Mouse (Mus musculus): ENCODE results near the gene Spg20.
A peak's percentile ranks its signal among the peaks of the same experiment; 100 is the strongest.

Gene Spg20

GRCm38 (mm10) chr3:55098014-55098413 is 13.9 kb upstream of the Spg20 start:
- no peak for DNase-seq (ENCODE audit: low spot score)

- no peak for DNase-seq (ENCODE audit: low spot score)
These were observed 12.9 kb upstream of the Spg20 start for GRCm38 (mm10) chr3:55098990-55099389.

DNA sequence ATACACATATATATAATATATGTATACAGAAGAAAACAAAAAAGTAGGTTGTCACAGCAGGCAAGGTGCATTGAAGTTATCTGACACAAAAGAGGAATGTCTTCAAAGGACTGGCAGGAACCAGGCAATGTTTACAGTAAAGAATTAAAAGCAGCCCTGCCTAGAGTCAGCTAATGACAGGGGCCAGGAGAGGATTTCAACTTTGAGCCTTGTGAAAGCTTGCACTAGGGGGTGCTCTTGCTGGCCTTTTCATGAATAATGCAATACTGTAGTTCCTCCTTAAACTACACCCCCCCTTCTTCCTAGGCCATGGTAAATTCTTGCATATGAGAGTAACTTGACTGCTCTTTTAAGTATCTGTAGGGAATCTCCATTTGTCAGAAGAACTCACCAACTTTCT is 10.8 kb upstream of the Spg20 start:
- no peak for DNase-seq (ENCODE audit: low spot score)

- DNase-seq (ENCODE audit: low spot score), result no peak
These were observed 6.4 kb upstream of the Spg20 start for GRCm38 (mm10) chr3:55105372-55106023.

DNA sequence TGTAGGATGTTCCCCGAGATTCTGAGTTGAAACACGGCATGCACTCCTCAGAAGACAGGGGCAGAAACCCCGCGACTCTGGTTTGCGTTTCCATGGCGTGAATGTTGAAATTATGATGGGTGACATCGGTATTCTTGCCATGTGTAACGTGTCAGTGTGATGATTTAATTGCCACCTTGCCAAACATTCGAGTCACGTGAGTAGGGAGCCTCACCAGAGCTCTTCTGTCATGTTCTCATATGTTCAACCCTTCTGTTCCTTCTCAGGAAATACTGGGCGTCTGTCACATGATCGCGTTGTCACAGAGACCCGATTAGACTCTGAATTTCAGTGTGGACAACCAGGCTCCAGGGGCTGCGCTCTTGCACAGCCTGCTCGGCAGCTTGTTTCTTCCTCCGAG is 5.9 kb upstream of the Spg20 start:
- DNase-seq (ENCODE audit: low spot score), result no peak

- DNase-seq (ENCODE audit: low spot score), result no peak
These were observed 2.8 kb upstream of the Spg20 start for GRCm38 (mm10) chr3:55109097-55109496.

- no peak for DNase-seq (ENCODE audit: low spot score)
These were observed 955 bp downstream of the Spg20 start for GRCm38 (mm10) chr3:55112710-55113415.

DNA sequence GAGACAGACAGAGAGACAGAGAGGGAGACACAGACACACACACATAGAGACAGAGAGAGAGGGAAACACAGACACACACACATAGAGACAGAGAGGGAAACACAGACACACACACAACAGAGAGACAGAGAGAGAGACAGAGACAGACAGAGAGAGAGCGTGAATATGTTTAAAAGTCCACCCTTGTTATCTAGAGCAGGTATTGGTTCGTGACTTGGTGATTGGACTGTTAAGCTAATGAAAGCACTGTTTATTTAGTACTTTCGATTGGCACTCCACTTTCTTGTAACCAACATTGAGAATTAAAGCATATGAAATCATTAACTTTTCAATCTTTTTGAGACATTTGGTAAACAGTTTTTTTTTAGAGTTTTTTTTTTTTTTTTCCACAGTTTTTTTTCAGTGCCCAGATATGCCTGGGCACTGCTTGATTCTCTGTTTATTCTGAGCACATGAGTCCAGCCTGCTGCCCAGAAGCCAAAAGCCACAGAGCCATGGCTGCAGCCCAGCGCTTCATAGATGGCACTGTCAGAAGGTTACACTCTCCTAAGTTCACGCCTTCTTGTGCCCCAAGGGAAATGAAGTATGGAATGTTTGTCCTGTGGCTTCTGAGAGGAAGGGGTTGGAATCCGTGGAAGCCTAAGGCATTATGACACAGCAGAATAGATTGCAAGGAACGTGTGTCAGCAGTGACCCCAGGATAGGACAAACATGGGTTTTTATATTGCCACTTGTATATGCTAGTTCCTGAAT is 2.6 kb downstream of the Spg20 start:
- no peak for DNase-seq (ENCODE audit: low spot score)

DNA sequence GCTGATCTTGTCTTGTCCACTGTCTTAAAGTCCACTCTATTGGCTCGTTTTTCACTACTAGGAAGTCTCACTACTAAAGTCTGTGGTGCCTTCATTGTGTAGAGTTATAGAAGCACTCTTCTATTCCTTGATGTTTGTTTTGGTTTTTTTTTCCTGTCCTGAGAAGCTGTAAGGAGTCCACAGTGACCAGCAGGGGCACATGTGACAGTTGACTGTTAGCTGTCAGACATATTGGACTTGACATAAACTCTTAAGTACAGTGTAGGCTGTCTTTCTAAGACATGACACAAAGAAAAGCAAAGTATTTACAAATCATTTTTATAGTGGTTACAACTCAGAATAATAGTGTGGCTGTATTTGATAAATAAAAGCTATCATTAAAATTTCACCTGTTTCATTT is 3.2 kb downstream of the Spg20 start:
- no peak for DNase-seq (ENCODE audit: low spot score)

DNA sequence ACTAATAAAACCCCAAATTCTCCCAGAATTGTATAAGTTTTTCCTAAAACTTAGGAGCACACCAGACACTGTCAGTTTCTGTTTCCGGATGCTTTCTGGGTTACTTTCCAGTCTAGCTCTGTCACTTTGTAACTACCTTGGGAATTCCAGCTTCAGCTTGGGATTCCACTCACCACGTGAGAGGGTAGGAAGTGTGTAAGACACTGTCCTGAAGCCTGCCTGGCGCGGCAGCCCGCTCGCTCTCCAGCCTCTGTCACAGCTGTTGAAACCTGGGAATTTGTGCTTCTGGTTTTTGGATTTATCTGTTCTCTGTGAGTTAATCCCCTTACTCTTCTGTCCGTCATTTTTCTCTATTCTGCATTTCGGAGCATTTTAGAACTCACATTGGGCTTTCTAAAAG is 4.1 kb downstream of the Spg20 start:
- DNase-seq (ENCODE audit: low spot score), result no peak

DNA sequence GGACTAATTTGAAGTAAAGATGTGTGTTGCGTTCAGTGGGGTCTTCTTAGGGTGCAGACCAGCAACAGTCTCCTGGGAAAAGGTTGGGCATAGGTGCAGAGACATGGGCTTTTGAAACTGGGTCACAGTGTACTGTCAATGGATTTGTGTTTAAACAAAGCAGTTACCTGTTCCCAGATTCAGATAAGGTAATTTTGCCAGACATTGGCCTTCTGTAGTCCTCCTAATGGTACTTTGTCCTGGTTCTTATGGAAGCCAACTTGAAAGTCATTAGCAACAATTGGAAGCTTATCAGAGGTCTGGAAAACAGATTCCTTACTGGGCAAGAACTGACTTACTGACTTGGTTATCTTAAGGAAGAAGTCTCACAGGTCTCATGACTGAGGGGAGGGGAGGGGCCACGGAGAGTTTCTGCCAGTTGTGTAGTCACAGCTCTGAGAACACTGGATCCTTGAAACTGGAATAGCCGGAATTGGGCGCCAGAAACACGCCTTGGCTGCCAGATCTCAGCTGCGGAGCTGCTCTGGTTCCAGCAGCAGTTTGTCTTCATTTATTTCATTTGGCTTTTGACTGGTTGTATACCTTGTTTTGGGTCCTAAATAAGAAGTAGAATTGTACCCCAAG is 7.5 kb downstream of the Spg20 start:
- peak; percentile 27 for DNase-seq (ENCODE audit: low spot score)

DNA sequence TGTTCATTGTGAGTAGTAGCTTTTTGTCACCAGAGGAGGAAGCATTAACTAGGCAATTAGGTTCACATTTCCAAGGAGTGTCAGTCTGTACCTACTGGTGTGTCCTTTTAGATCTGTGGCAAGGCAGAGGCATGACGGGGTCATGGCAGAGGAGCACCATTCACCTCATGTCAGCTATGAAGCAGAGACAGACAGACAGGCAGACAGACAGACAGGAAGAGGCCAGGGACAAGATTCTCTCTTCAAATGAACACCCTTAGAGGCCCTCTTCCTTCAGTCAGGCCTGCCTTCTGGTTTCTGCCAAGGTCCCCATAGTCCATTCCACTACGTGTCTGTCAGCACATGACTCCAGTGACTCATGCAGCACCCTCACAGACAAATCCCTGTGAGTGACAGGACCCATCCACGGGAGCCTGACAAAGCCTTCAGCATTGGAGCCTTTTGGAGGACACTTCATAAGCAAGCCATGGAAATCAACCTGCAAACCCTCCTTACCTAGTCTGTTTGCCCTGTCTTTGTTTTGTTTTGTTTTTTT is 10.5 kb downstream of the Spg20 start:
- DNase-seq (ENCODE audit: low spot score), result no peak

- DNase-seq (ENCODE audit: low spot score), result no peak
These were observed 11.2 kb downstream of the Spg20 start for GRCm38 (mm10) chr3:55123064-55123463.

- no peak for DNase-seq (ENCODE audit: low spot score)
These were observed 17.3 kb downstream of the Spg20 start for GRCm38 (mm10) chr3:55129181-55129692.

GRCm38 (mm10) chr3:55131576-55132233 is 19.8 kb downstream of the Spg20 start:
- no peak for DNase-seq (ENCODE audit: low spot score)

DNA sequence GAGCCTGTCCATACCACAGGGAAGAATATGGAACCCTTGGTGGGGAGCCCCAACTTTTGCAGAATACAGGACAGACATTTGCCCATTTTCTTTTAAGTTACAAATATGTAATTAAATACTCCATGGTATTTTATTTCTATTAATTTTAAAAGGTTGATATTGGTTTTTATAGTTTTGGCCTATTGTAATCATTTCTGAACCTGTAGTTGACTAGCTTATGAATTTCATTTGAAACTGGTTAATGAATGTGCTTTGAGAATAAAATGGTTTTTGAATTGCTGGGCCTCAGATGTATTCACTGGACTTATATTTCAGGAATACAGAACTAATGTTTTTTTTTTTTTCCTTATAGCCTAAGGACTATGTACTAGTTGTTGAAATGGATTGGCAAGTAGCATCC is 25.1 kb downstream of the Spg20 start, which contains the start of gene Ccdc169:
Gene Ccdc169, plus strand, starts transcription at position 301 of the 400 bp plus-strand sequence.
- no peak for DNase-seq (ENCODE audit: low spot score)

DNA sequence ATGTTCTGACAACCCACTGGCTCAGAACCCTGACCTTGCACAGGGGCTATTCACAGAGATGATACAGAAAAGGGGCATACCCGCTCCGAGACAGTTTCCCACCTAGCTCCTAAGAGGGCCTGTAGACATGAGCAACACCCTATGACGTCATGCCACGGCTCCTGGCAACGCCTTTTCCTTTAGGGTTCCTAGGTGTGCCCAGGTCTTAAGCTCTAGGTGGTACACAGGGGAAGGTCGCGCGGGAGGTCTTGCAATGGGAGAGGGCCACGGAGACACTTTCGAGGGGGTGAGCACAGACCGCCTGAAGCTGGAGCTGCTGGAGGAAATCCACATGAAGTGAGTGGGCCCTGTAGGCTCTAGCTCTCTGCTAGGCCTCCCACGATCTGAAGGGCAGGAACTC is 27.9 kb downstream of the Spg20 start:
- no peak for DNase-seq (ENCODE audit: low spot score)

DNA sequence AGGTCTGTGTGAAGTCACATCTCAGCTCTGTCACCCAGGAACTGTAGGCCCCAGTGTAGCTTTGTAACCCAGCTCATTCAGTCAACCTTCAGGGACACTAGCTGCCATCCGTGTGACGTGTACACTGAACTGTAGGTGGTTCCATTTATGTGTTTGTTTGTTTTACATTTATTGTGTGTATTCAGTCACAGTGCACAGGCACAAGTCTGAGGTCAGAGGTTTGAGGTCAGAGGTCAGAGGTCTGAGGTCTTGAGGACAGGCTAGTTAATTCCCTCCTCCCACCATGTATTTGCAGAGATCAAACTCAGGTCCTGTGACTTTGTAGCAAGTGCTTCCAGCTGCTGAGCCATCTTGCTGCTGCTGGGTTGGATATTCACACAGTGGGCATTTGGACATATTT is 29.5 kb downstream of the Spg20 start:
- no peak for DNase-seq (ENCODE audit: low spot score)

DNA sequence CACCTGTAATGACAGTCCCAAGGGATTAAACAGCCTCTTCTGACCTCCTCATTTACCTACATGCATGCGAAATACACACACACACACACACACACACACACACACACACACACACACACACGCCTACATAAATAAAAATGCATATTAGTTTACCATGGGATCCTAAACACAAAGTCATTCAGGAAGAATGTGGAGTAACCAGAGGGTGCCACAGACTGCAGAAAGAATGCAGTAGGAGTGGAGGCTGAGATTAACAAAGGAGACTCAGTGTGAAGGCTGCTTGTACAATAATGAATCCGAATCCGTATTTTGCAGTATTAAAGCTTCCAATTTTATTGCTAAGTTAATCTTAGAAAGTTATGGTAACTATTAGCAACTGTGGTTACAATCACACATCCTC is 33.0 kb downstream of the Spg20 start:
- no peak for DNase-seq (ENCODE audit: low spot score)

DNA sequence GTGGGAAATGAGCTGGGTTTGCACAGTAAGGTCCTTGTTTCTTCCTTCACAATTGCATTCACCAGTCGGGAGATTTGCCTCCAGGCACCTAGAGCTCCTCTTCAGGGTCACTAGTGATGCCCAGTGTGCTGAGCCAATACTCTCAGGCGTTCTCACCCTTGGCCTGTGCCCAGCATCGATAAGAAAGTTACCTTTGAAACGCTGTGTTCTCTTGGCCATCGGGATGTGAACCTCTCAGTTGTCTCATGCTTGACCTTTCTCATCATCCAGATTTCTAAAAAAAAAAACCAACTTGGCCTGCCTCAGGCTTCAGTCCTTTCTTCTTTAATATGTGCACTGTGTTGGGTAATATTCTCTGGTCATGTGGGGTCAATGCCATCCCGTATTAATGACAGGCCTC is 34.5 kb downstream of the Spg20 start:
- DNase-seq (ENCODE audit: low spot score), result no peak

DNA sequence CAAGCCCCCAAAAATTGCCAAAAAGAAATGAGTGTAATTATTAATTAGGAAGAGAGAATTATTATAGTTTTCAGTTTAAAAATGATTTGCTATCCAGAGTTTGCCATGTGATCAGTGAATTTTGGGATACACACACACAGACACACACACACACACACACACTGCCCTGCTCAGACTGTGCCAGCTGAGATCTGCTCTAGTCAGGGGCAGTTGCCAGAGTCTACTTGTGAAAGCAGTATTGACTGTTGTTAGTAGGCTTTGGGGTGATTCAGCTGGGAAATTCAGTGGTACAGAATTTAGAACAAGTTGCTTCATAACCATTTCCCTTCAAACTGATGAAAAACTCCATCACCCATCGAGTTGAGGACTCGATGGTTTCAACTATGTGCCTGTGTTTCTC is 35.2 kb downstream of the Spg20 start:
- no peak for DNase-seq (ENCODE audit: low spot score)

DNA sequence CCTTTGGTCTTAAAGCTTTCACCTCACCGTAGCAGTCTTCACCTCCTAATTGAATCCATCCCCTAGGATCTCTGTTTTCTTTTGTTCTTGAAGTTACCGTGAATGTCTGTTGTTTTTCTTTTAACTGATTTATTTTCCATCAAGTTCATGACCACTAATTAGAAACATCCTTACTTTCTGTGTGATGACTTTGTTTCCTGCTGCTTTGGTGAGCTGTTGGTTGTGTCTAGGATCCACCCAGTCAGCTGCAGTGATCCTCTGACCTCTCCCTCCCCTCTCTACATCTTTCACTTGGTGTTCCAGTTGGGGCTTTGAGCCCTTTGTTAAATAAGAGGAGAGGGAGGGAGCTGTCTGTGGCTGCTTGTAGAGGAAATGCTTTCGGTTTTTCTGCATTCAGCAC is 36.2 kb downstream of the Spg20 start:
- DNase-seq (ENCODE audit: low spot score), result no peak
